Mouse (Mus musculus) adipocyte (in vitro differentiated cells): ENCODE measurements around the gene Mtfmt.

Source experiments
- DNase-seq: peaks from one replicate; pipeline ENCODE4 v3.0.0-alpha.2; 2016; ENCODE audit warnings: low spot score

Mtfmt gene

GRCm38 (mm10) chr9:65427511-65427910 lies 8.1 kb upstream of the Mtfmt start:
- no peak for DNase-seq

DNA sequence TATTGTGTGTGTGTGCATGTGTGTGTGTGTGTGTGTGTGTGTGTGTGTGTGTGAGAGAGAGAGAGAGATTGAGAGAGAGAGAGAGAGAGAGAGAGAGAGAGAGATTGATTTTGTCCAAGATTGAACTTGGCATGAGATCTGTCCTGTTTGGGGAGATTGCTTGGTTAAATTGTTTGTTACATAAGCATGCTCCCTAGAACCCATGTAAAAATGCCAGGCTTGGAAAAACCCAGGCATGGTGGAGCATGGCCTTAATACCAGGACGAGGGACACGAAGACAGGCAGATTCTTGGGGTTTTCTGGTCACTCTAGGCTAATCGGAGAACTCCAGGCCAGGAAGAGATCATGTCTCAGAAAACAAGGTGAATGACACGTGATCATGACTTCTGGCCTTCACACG lies 7.6 kb upstream of the Mtfmt start:
- no peak for DNase-seq

GRCm38 (mm10) chr9:65430401-65430800 lies 5.2 kb upstream of the Mtfmt start:
- no peak for DNase-seq

GRCm38 (mm10) chr9:65430921-65431320 lies 4.7 kb upstream of the Mtfmt start:
- DNase-seq: no peak

- DNase-seq: peak; percentile 94
Observed at GRCm38 (mm10) chr9:65432236-65432635, 3.3 kb upstream of the Mtfmt start.

GRCm38 (mm10) chr9:65434140-65434539 lies 1.4 kb upstream of the Mtfmt start:
- peak; percentile 26 for DNase-seq

DNA sequence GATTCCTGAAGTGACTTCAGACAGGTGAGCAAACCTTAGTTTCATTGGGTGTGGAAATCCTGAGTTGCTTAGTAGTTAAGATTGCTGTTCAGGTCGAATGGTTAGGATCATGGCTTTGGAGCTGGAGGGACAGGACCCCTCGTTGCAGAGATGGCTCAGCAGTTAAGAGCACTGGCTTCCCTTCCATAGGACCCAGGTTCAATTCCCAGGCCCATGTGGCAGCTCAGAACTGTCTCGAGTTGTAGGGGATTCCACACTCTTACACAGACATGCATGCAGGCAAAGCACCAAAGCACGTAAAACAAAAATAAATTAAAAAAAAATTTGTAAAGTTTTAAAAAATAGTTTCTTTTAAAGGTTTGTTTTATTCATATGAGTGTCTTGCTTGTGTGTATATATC lies 371 bp upstream of the Mtfmt start:
- DNase-seq: no peak

GRCm38 (mm10) chr9:65444692-65445091 lies 9.1 kb downstream of the Mtfmt start:
- no peak for DNase-seq

GRCm38 (mm10) chr9:65447951-65448350 lies 12.4 kb downstream of the Mtfmt start:
- DNase-seq: no peak

GRCm38 (mm10) chr9:65458975-65459374 lies 23.4 kb downstream of the Mtfmt start:
- no peak for DNase-seq

- DNase-seq: no peak
Observed at GRCm38 (mm10) chr9:65460198-65460597, 24.6 kb downstream of the Mtfmt start.

GRCm38 (mm10) chr9:65460732-65461442 lies 25.3 kb downstream of the Mtfmt start, which contains the start of gene Spg21:
TSS of gene Spg21 (plus strand) at chr9:65460947.
- DNase-seq: peak; percentile 94

DNA sequence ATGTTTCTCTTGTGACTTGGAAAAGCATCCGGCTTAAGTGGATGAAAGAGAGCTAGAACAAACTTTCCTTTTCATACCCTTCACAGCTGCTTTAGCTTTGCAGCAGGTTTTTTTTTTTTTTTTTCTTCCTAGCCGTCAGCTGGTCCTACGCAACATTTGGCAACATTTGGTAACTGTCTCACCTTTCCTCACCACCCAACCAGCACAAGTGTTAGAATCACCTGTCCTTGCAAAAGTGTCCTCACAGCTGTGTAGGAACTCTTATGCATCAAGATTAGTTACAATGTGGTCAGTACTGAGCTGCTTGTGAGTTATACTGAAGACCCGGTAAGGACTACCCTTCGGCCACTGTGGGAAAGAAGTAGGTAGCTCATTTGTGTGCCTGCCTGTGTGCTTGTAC lies 27.0 kb downstream of the Mtfmt start:
- no peak for DNase-seq

GRCm38 (mm10) chr9:65464161-65464560 lies 28.6 kb downstream of the Mtfmt start:
- DNase-seq: peak; percentile 79

DNA sequence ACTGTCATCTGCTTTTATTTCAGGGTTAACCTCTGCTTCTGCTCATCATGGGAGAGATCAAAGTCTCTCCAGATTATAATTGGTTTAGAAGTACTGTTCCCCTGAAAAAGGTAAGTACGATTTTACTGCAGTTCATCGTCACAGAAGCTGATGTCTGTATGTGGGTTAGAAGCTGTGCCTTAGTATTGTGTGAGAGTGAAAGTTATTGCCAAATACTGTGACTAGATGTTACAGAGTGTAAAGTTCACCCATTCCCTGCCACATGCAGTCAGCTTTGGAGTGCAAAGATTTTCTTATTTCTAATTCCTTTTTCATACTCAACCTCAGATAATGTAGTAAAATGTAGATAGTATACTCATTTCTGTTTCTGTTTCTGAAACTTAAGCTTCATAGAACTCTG lies 29.7 kb downstream of the Mtfmt start:
- peak; percentile 74 for DNase-seq

DNA sequence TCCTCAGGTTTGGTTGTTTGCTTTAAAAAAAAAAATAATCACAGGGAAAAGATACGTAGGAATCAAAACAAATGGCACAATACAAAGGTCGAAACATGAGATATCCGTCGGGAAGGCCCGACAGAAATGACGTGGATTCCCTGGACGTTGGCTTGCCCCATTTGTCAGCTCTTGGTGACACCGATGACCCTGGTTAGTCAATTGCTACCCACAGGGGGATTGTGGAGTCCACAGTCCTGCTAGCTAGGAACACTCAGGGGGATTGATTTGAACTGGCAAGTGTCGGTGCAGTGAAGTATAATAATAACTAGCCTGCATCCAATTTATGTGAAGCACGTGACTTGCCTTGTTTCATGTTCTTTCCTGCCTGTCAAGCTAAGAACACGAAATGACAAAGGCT lies 32.1 kb downstream of the Mtfmt start:
- no peak for DNase-seq

DNA sequence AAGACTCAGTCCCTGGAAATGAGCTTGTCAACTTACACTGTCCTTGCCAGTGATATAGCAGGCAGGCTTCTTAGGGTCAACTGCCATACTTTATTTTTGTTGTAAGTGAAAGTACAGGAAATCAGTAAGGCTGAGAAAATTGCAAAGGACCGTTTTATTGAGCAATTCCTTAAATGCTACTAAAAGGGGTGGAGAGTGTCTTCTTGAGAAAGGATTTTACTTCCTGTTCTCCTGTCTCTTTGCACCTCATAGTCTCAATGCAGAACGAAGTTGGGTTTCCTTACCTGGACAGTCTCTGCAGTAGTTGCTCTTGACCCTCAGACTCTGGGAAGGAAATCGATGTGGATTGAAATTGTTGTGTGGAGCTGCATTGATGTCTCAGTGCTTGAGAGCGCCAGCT lies 37.2 kb downstream of the Mtfmt start:
- DNase-seq: no peak

DNA sequence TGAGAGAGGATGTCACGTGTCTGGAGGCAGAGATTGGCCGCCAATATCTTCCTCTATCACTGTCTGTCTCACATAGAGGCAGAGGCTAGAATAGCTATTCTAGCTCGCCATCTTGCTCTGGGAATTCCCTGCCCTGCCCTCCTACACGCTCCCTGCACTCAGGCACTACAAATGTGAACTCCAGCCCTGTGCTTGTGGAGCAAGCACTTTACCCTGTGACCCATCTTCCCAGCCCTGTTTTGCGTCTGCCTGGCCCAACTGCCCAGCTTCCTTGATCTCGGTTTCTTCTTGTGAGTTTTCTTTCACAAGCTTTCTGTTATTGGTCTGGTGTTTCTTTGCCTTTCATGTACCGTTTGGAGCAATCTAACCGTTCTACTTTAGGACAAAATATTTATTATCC lies 43.6 kb downstream of the Mtfmt start:
- peak; percentile 72 for DNase-seq

GRCm38 (mm10) chr9:65480071-65480470 lies 44.5 kb downstream of the Mtfmt start:
- DNase-seq: no peak

DNA sequence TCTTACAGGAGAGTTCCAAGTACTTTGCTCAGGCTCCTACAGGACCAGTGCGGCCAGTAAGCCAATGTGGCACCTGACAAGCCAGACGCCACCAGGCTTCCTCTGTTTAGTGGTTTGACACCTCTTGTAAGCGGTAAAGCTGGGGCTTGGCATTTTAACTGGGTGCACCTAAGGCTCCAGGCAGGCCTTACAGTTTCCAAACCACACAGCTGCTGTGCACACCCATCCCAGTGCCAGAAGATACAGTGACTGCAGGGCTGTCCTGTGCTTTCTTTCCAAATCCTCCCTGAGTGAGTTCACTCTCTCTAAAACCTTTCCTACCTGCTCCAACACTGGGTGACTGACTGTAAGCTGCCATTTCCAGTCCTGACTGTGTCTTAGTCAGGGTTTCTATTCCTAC lies 55.9 kb downstream of the Mtfmt start:
- DNase-seq: no peak

DNA sequence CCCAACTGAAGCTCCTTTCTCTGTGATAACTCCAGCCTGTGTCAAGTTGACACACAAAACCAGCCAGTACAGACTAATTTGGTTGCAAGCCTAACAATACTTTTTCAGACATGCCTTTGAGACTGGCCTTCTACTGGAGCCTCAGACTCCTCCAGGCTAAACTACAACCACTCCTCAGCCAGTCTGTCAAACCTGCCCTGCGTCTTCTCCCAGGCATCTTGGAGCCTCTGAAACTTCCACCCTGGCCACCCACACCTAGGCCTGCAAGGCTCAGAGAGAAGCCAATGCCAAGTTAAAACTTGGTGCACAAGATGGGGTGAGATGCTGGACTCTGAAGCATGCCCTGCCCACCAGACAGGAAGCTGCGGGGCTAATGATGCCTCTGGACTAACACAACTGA lies 56.8 kb downstream of the Mtfmt start:
- no peak for DNase-seq

- no peak for DNase-seq
Observed at GRCm38 (mm10) chr9:65492851-65493250, 57.3 kb downstream of the Mtfmt start.

DNA sequence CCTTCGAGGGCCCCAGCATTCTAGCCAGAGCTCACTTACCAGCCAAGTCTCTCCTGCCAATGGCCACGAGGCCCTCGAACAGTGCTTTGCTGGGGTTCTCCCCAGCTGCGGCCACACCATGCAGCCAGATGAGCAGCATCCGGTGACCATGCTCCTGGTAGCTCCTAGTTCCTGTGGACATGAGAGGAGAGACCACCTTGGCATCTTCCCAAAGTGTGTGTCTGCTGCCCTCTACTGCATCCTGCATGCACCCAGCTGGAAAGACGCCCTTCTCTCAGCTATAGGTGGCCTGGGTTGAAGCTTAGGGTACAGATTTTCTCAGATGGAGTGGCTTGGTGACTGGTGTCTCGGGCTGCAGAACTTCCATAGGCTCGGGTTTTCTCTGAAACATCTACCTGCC lies 66.6 kb downstream of the Mtfmt start:
- DNase-seq: no peak
